Mouse (Mus musculus) myocyte (in vitro differentiated cells): ENCODE measurements around the gene Iars2.

Source experiments
- MAX ChIP-seq: IDR thresholded peaks from one replicate; pipeline ENCODE4 v1.6.1; 2011; ENCODE audit warnings: low read depth, mild to moderate bottlenecking, control low read depth
- POLR2A ChIP-seq: IDR thresholded peaks from one replicate; pipeline ENCODE4 v1.6.1; 2011; ENCODE audit warnings: low read depth, mild to moderate bottlenecking, control low read depth, moderate library complexity; ENCODE audit not compliant: insufficient read length
- POLR2AphosphoS2 ChIP-seq: IDR thresholded peaks from one replicate; pipeline ENCODE4 v1.6.1; 2011; ENCODE audit warnings: low read depth, control low read depth; ENCODE audit not compliant: insufficient read length
- TCF3 ChIP-seq: IDR thresholded peaks from one replicate; pipeline ENCODE4 v1.6.1; 2011; ENCODE audit warnings: low read depth, control low read depth; ENCODE audit not compliant: insufficient read length

DNA sequence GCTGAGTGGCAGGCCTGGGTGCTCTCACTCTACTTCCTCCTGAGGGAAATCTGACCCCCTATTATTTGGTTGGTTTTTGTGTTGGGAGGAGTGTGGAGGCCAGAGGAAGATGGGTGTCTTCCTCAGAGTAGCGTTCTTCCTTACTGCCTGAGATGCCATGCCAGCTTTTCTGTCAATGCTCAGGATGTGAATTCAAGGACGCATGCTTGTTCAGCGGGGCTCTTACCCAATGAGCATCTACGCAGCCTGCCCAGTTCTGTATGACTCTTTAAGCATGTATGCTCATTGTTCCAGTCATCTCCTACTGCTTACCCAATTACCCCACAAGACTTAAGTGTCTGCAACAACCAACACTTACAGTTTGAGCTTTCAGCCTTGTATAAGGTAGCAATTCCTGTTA is 48.6 kb downstream of the Iars2 start:
- TF ChIP-seq MAX (no peak), POLR2A (no peak), POLR2AphosphoS2 (no peak), TCF3 (no peak)
